Mouse (Mus musculus): ENCODE measurements around the gene Jph3. TPM values are rescaled to one million over a fixed set of nuclear protein-coding genes. Genes with fewer than 3 reads are reported as not detected.

Jph3 gene
- total RNA-seq, 2 experiments from 2014 or later: 0.12 TPM; not detected in 1

GRCm38 (mm10) chr8:121841242-121841641 is 111.8 kb downstream of the Jph3 start:
- peak in 1 of 2 experiments; percentile 50 for DNase-seq

GRCm38 (mm10) chr8:121842064-121842955 is 112.9 kb downstream of the Jph3 start:
- no peak for DNase-seq

GRCm38 (mm10) chr8:121843184-121843733 is 113.8 kb downstream of the Jph3 start:
- DNase-seq: no peak

Other genes starting within 250 kb of the Jph3 start
- gene 1700018B08Rik, start 185.3 kb upstream of the Jph3 start, total RNA-seq (2021): not detected
- gene Fbxo31, start 150.8 kb upstream of the Jph3 start, total RNA-seq (2021): 100 to 1,000 TPM in 1 of 2 experiments, 10 to 100 TPM in 1; 91.3 to 110 TPM
- 100 to 1,000 TPM; 238 to 264 TPM for gene Map1lc3b, start 139.3 kb upstream of the Jph3 start, total RNA-seq (2021)
- 10 to 100 TPM; 23.3 to 26.5 TPM for gene Zcchc14, start 76.7 kb upstream of the Jph3 start, total RNA-seq (2021)
- gene Klhdc4, start 99.9 kb downstream of the Jph3 start, total RNA-seq (2021): 10 to 100 TPM; 12.0 to 13.7 TPM
- gene Slc7a5, start 178.1 kb downstream of the Jph3 start, total RNA-seq (2021): 1 to 10 TPM; 4.1 to 4.8 TPM
- not detected for gene Car5a, start 215.3 kb downstream of the Jph3 start, total RNA-seq (2021)
- 10 to 100 TPM; 30.4 to 35.6 TPM for gene Banp, start 220.1 kb downstream of the Jph3 start, total RNA-seq (2021)

All from heart, adult 18-20 months (tissue).